In genomic region chr17:73804592-73805271, GRCm38 (mm10) we compare ENCODE assay signal across 8 mouse cellular contexts. TPM values are rescaled to one million over a fixed set of nuclear protein-coding genes. Genes with fewer than 3 reads are reported as not detected.
DNase-seq lines count a peak whose midpoint lies in the region; ATAC-seq lines count a peak whose summit lies in the region.

No protein-coding gene starts in this region.

- no peaks in the 10 kb centered on the region for H3K9me3 ChIP-seq in hindbrain, embryonic 14.5 days (ENCODE audit: control insufficient read depth, low read length)

- under 1% methylated on average over 45 of the region's 45 CpGs for WGBS in hindbrain, embryonic 14.5 days

- H3K4me2 ChIP-seq in hindbrain, embryonic 14.5 days (replicated peaks): peak overlapping the region; percentile 86

- peak overlapping the region; percentile 53 for H3K4me3 ChIP-seq in hindbrain, embryonic 14.5 days (replicated peaks; ENCODE audit: low read length)

- peak overlapping the region; percentile 79 for H3K9ac ChIP-seq in hindbrain, embryonic 14.5 days

- peaks cover 12% of the 10 kb centered on the region for H3K4me1 ChIP-seq in hindbrain, embryonic 14.5 days (replicated peaks; ENCODE audit: control insufficient read depth, insufficient read depth, low read length)

- H3K27me3 ChIP-seq in hindbrain, embryonic 14.5 days (ENCODE audit: control insufficient read depth, insufficient read depth, low read length): no peaks in the 10 kb centered on the region

- peak; percentile 95 for DNase-seq in NIH3T3 (ENCODE audit: low read depth)
- peak; percentile 97 for DNase-seq in cerebellum, adult 9-11 months
- peak; percentile 91 to 93 for DNase-seq in frontal cortex, postnatal 25 days (ENCODE audit: low spot score in 2 of 2)
- peak; percentile 91 for DNase-seq in hindbrain, embryonic 14.5 days (ENCODE audit: low spot score)
- peak; percentile 87 to 92 for DNase-seq in layer of hippocampus, postnatal 25 days (ENCODE audit: extremely low spot score in 1 of 2, low spot score in 1 of 2)
- DNase-seq in lung, postnatal 14 days: peak; percentile 89
- DNase-seq in retina, embryonic 14.5 days (ENCODE audit: low spot score): peak; percentile 95
- DNase-seq in thymus, postnatal 36 days: peak; percentile 90 to 94

- H3K27ac ChIP-seq in hindbrain, embryonic 14.5 days: peak overlapping the region; percentile 85

- ATAC-seq in hindbrain, embryonic 14.5 days (ENCODE audit: low FRiP score): peak; percentile 97

- H3K36me3 ChIP-seq in hindbrain, embryonic 14.5 days (replicated peaks; ENCODE audit: control insufficient read depth, insufficient read depth): no peaks in the 10 kb centered on the region

RNA-seq across cellular contexts. Expression of gene Ehd3, which starts 0.8 kb away (rescaled TPM):
- 20.0 and 21.4 TPM in 2 replicates for polyA plus RNA-seq in hindbrain, embryonic 14.5 days (2014; fragmentation: Nextera tagmentation; extraction: Ambion mirVana)
- total RNA-seq in layer of hippocampus, postnatal 25 days (2021): 100 to 1,000 TPM; 128 to 138 TPM

Comparison
In these comparisons a context has a peak if more than half of its experiments do, and no peak if none do; other contexts are left out.
1. Peak in every context shown above with its lines: DNase-seq, ATAC-seq, H3K4me3 ChIP-seq and H3K27ac ChIP-seq.